ENCODE assay signal across 8 mouse cellular contexts in the genomic region with DNA sequence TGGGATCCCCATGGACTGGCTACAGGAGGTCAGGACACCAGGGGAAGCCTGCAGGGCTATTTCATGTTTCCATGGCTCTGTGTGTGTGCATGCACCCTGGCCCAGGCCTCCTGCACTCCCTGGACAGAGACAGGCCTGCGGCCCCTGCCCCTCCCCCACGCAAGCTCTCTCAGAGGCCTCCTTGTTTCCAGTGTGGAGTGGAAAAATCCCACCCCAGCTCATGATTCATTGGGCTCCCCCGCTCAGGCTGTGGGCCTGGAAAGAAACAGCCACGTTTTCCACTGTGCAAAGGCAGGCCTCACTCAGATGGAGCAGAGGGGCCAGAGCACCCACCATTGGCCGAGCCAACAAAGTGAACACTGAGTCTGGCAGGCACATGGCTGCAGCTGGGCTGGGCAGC. TPM values are rescaled to one million over a fixed set of nuclear protein-coding genes. Genes with fewer than 3 reads are reported as not detected.
DNase-seq lines count a peak whose midpoint lies in the region; ATAC-seq and TF ChIP-seq lines count a peak whose summit lies in the region.

No protein-coding gene starts in this region.

- H3K9me3 ChIP-seq in kidney, embryonic 14.5 days (ENCODE audit: control insufficient read depth, low read length), result no peaks in the 10 kb centered on the region
- H3K9me3 ChIP-seq in embryonic facial prominence, embryonic 15.5 days (replicated peaks), result no peaks in the 10 kb centered on the region
- no peaks in the 10 kb centered on the region for H3K9me3 ChIP-seq in hindbrain, postnatal 0 days (ENCODE audit: low read length)
- no peaks in the 10 kb centered on the region for H3K9me3 ChIP-seq in limb, embryonic 14.5 days (ENCODE audit: control insufficient read depth, low read length)

- no peak overlapping the region for H3K4me2 ChIP-seq in kidney, embryonic 14.5 days (replicated peaks; ENCODE audit: low read depth, low read length)
- H3K4me2 ChIP-seq in embryonic facial prominence, embryonic 15.5 days (replicated peaks), result no peak overlapping the region
- H3K4me2 ChIP-seq in hindbrain, postnatal 0 days (ENCODE audit: low read depth, low read length), result no peak overlapping the region
- no peak overlapping the region for H3K4me2 ChIP-seq in limb, embryonic 14.5 days (replicated peaks; ENCODE audit: low read depth, low read length, severe bottlenecking)

- no peak for TF ChIP-seq POLR2A in limb, embryonic 14.5 days (IDR thresholded peaks at IDR 0.05; ENCODE audit: borderline replicate concordance, extremely low read depth, insufficient read depth, insufficient read length)

- 34% methylated on average over 5 of the region's 5 CpGs for WGBS in kidney, embryonic 14.5 days
- WGBS in embryonic facial prominence, embryonic 15.5 days, result 45% methylated on average over 5 of the region's 5 CpGs
- 47% methylated on average over 5 of the region's 5 CpGs for WGBS in hindbrain, postnatal 0 days
- 37% methylated on average over 5 of the region's 5 CpGs for WGBS in limb, embryonic 14.5 days

- no peak overlapping the region for H3K9ac ChIP-seq in kidney, embryonic 14.5 days (ENCODE audit: low read depth, low read length)
- H3K9ac ChIP-seq in embryonic facial prominence, embryonic 15.5 days, result no peak overlapping the region; the same call in 1 of the 2 replicates
- no peak overlapping the region for H3K9ac ChIP-seq in hindbrain, postnatal 0 days (replicated peaks; ENCODE audit: low read length)
- no peak overlapping the region for H3K9ac ChIP-seq in limb, embryonic 14.5 days (ENCODE audit: low read depth, low read length, severe bottlenecking)

- TF ChIP-seq CTCF in hindbrain, postnatal 0 days (IDR thresholded peaks at IDR 0.05; ENCODE audit: low read depth), result no peak

- H3K4me3 ChIP-seq in kidney, embryonic 14.5 days (ENCODE audit: low read length), result no peak overlapping the region
- H3K4me3 ChIP-seq in embryonic facial prominence, embryonic 15.5 days (replicated peaks), result no peak overlapping the region
- no peak overlapping the region for H3K4me3 ChIP-seq in hindbrain, postnatal 0 days (ENCODE audit: low read length)
- no peak overlapping the region for H3K4me3 ChIP-seq in limb, embryonic 14.5 days (replicated peaks; ENCODE audit: low read length)

- peaks cover 40% of the 10 kb centered on the region for H3K4me1 ChIP-seq in kidney, embryonic 14.5 days (ENCODE audit: control insufficient read depth, insufficient read depth, low read length)
- peaks cover 96% of the 10 kb centered on the region for H3K4me1 ChIP-seq in embryonic facial prominence, embryonic 15.5 days
- H3K4me1 ChIP-seq in hindbrain, postnatal 0 days (ENCODE audit: insufficient read depth, low read length), result peaks cover 32% of the 10 kb centered on the region
- H3K4me1 ChIP-seq in limb, embryonic 14.5 days (ENCODE audit: control insufficient read depth, insufficient read depth, low read length), result peaks cover 64% of the 10 kb centered on the region

- peak overlapping the region; percentile 2; the same call in 1 of the 2 replicates for H3K27ac ChIP-seq in kidney, embryonic 14.5 days (ENCODE audit: low read depth, low read length)
- H3K27ac ChIP-seq in embryonic facial prominence, embryonic 15.5 days (replicated peaks), result peak overlapping the region; percentile 23; the same call in 1 of the 2 replicates
- no peak overlapping the region for H3K27ac ChIP-seq in hindbrain, postnatal 0 days
- peak overlapping the region; percentile 59 for H3K27ac ChIP-seq in limb, embryonic 14.5 days (replicated peaks; ENCODE audit: low read depth, low read length)

- no peaks in the 10 kb centered on the region for H3K27me3 ChIP-seq in kidney, embryonic 14.5 days (ENCODE audit: control insufficient read depth, insufficient read depth, low read length)
- H3K27me3 ChIP-seq in embryonic facial prominence, embryonic 15.5 days, result no peaks in the 10 kb centered on the region
- H3K27me3 ChIP-seq in hindbrain, postnatal 0 days (ENCODE audit: insufficient read depth, low read length), result no peaks in the 10 kb centered on the region
- no peaks in the 10 kb centered on the region for H3K27me3 ChIP-seq in limb, embryonic 14.5 days (ENCODE audit: control insufficient read depth, insufficient read depth, low read length)

- peaks cover 8% of the 10 kb centered on the region; the same call in 1 of the 2 replicates for H3K36me3 ChIP-seq in kidney, embryonic 14.5 days (ENCODE audit: control insufficient read depth, insufficient read depth, low read length)
- peaks cover 15% of the 10 kb centered on the region for H3K36me3 ChIP-seq in embryonic facial prominence, embryonic 15.5 days
- no peaks in the 10 kb centered on the region for H3K36me3 ChIP-seq in hindbrain, postnatal 0 days (ENCODE audit: insufficient read depth, low read length)
- peaks cover 80% of the 10 kb centered on the region for H3K36me3 ChIP-seq in limb, embryonic 14.5 days (ENCODE audit: control insufficient read depth, insufficient read depth, low read length)

- DNase-seq in kidney, adult 11 months, result no peak
- peak; percentile 49 for DNase-seq in hindbrain, postnatal 0 days (ENCODE audit: low spot score)
- peak; percentile 67 for DNase-seq in limb, embryonic 14.5 days (ENCODE audit: low spot score)
- DNase-seq in right cerebral cortex, postnatal 4 days, result peak; percentile 50
- DNase-seq in MN1 (ENCODE audit: low spot score), result no peak
- no peak for DNase-seq in lung, postnatal 14 days

- peak; percentile 28; the same call in 1 of the 2 replicates for ATAC-seq in kidney, embryonic 14.5 days (ENCODE audit: low FRiP score, low TSS enrichment)
- peak; percentile 61 for ATAC-seq in embryonic facial prominence, embryonic 15.5 days (ENCODE audit: insufficient number of reproducible peaks, low FRiP score, low TSS enrichment, low read depth)
- ATAC-seq in hindbrain, postnatal 0 days, result peak; percentile 66
- peak; percentile 70 for ATAC-seq in limb, embryonic 14.5 days (ENCODE audit: low FRiP score, low read depth)

RNA-seq across cellular contexts. Expression of a gene that starts 15.1 kb away (rescaled TPM):
- polyA plus RNA-seq in kidney, embryonic 14.5 days (2014; fragmentation: Nextera tagmentation; extraction: Ambion mirVana), result 8.8 and 10.6 TPM in 2 replicates
- 19.1 and 22.3 TPM in 2 replicates for polyA plus RNA-seq in embryonic facial prominence, embryonic 15.5 days (2015; fragmentation: Nextera tagmentation; extraction: Ambion mirVana)
- 5.8 and 9.5 TPM in 2 replicates for total RNA-seq in hindbrain, postnatal 0 days (2014; rRNA removed)
- polyA plus RNA-seq in hindbrain, postnatal 0 days (2015; fragmentation: Nextera tagmentation; extraction: Ambion mirVana), result 1.4 and 1.9 TPM in 2 replicates
- 134 and 171 TPM in 2 replicates for polyA plus RNA-seq in limb, embryonic 14.5 days (2012; rRNA removed)
- polyA plus RNA-seq in limb, embryonic 14.5 days (2014; fragmentation: Nextera tagmentation; extraction: Ambion mirVana), result 34.1 and 40.5 TPM in 2 replicates

RNA-seq across cellular contexts. Expression of a gene that starts 57.0 kb away (rescaled TPM):
- polyA plus RNA-seq in kidney, embryonic 14.5 days (2014; fragmentation: Nextera tagmentation; extraction: Ambion mirVana), result 60.0 and 70.3 TPM in 2 replicates
- polyA plus RNA-seq in embryonic facial prominence, embryonic 15.5 days (2015; fragmentation: Nextera tagmentation; extraction: Ambion mirVana), result not detected in 2 replicates
- total RNA-seq in hindbrain, postnatal 0 days (2014; rRNA removed), result 0.18 and 0.47 TPM in 2 replicates
- polyA plus RNA-seq in hindbrain, postnatal 0 days (2015; fragmentation: Nextera tagmentation; extraction: Ambion mirVana), result 0.10 and 0.39 TPM in 2 replicates
- 1.3 and 1.4 TPM in 2 replicates for polyA plus RNA-seq in limb, embryonic 14.5 days (2012; rRNA removed)
- polyA plus RNA-seq in limb, embryonic 14.5 days (2014; fragmentation: Nextera tagmentation; extraction: Ambion mirVana), result 0.14 and 0.40 TPM in 2 replicates

Comparison
In these comparisons a context has a peak if more than half of its experiments do, and no peak if none do; other contexts are left out.
1. DNase-seq: peak in hindbrain, postnatal 0 days (single experiment), limb, embryonic 14.5 days (single experiment) and right cerebral cortex, postnatal 4 days (single experiment); none in kidney, adult 11 months (single experiment), MN1 (single experiment) and lung, postnatal 14 days (single experiment).
2. RNA of a gene that starts 57.0 kb away (polyA plus RNA-seq): 60.0 to 70.3 TPM in kidney, embryonic 14.5 days; 0.14 to 1.4 TPM in limb, embryonic 14.5 days, 0.10 to 0.39 TPM in hindbrain, postnatal 0 days and not detected in embryonic facial prominence, embryonic 15.5 days; every median in the first group is over 10 times any median in the second.
3. Peak in every context shown above with its lines, with median percentiles within 50 percentile points of each other: ATAC-seq.